Mouse (Mus musculus): Measurements from ENCODE around the gene Zswim1.
A peak's percentile ranks its signal among the peaks of the same experiment; 100 is the strongest.
"Not testable (repeated sequence)": the region's sequence is repeated elsewhere in the genome, so short reads cannot be mapped to it uniquely, and the experiment has no call there.

Zswim1 gene

DNA sequence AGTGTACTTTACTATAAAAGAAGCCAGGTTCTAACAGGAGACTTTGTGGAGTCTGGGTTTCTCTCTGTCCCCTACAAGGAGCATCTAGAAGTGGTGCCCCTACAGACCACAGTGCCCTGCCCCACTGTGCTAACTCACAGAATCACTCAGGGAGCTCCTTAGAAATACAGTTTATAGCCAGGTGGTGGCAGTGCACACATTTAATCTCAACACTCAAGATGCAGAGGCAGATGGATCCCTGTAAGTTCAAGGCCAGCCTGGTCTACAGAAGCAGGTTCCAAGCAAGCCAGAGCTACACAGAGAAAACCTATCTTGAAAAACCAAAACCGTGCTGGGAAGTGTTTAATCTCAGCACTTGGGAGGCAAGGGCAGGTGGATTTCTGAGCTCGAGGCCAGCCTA lies 28.7 kb upstream of the Zswim1 start:
- DNase-seq = no peak

GRCm38 (mm10) chr2:164794293-164794692 lies 28.2 kb upstream of the Zswim1 start:
- peak; percentile 85 to 89 for DNase-seq

GRCm38 (mm10) chr2:164795868-164796267 lies 26.6 kb upstream of the Zswim1 start:
- DNase-seq = no peak

DNA sequence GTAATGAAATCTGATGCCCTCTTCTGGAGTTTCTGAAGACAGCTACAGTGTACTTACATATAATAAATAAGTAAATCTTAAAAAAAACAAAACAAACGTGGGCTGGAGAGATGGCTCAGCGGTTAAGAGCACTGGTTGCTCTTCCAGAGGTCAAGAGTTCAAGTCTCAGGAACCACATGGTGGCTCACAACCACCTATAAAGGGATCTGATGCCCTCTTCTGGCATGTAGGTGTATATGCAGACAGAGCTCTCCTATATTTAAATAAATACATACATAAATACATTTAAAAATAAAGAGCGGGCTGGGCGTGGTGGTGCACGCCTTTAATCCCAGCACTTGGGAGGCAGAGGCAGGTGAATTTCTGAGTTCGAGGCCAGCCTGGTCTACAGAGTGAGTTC lies 23.9 kb upstream of the Zswim1 start:
- not testable (repeated sequence) for DNase-seq

- no peak for DNase-seq
Measured at GRCm38 (mm10) chr2:164800252-164801004, 22.1 kb upstream of the Zswim1 start.

DNA sequence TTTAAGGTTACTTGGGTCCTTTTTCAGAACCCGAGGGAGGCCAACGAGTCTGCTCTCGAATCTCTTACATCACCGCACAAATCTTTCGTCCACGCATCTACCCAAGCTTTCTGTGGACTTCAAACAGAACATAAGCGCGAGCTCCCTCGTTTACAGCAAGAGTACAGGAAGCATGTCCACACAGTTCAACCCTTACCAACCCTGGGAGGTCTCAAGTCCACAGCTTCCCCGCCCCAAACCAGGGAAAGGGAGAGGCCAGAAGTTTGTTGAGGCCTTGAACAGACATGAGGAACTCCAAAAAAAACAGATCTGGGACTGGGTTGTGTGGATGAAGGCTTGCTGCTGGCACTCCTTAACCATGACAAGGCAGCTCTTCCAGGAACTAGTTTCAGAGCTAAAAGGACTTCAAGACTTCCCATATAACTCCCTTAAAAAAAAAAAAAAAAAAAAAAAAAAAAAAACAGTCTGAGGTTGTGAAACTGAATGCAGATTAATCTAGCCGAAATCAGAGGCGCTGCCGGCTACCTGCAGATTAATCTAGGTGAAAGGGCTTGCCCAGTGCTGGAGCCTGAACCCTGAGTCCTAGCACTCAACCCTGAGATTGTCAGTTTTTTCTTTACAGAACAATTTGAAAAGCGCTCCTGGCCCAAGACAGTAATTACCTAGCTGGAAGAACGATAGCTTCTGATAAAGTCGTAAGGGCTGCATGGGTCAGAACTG lies 19.1 kb upstream of the Zswim1 start:
- DNase-seq = no peak

DNA sequence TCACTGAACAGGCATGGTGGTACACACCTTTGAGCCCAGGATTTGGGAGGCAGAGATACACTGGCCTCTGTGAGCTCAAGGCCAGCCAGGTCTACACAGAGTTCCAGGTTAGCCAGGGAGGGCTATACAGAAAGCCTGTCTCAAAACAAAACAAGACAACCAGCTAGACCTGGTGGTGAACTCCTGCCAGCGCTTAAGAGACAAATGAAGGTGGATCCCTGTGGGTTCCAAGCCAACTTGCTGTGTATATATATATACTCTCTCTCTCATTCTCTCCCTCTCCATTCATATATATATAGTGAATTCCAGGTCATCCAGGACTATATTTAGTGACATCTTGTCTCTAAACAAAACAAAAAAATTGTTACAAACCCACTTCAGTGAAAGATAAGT lies 18.6 kb upstream of the Zswim1 start:
- no peak for DNase-seq

DNA sequence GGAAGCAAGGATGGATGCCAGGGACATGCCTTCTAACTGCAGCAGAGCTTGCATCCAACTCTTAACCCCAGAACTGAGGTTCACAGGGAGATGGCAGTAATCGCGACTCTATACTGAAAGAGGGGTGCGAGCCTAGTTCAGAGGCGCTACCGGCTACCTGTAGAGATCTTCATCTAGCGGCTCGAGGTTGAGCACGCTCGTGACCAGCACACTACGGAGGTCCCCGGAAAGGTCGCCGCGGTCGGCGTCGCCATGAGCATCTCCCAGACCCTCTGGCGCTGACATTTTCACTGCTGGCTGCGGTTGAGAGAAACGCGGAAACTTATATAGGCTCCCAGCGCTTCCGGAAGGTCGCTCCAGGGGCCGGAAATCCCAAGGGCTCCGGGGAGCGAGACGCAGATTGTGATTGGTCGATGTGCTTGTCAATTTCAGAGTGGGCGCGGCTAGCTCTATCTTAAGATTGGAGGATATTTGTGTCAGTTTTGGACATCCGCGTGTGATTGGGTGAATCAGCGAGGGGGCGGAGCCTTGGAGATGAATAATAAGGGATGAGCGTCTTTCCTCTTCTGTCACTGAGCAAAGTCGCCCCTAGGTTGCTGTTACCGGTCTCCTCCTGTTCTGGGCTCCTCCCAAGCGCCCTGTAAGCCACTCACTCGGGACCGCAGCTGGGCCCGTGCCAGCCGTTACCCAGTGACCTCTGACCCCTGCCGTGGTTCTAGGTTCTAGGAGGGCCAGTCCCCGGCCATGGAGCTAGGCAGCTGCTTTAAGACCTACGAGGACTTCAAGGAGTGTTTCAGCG lies 17.8 kb upstream of the Zswim1 start, which contains the start of the genes Acot8 and Zswim3:
Acot8 (minus strand) TSS at position 350 of the 799 bp plus-strand sequence.
Zswim3 (plus strand) TSS at position 566 of the 799 bp plus-strand sequence.
- peak; percentile 99 for DNase-seq

- no peak for DNase-seq
Measured at GRCm38 (mm10) chr2:164805332-164805718, 17.2 kb upstream of the Zswim1 start.

- DNase-seq = no peak
Measured at GRCm38 (mm10) chr2:164806614-164807013, 15.9 kb upstream of the Zswim1 start.

DNA sequence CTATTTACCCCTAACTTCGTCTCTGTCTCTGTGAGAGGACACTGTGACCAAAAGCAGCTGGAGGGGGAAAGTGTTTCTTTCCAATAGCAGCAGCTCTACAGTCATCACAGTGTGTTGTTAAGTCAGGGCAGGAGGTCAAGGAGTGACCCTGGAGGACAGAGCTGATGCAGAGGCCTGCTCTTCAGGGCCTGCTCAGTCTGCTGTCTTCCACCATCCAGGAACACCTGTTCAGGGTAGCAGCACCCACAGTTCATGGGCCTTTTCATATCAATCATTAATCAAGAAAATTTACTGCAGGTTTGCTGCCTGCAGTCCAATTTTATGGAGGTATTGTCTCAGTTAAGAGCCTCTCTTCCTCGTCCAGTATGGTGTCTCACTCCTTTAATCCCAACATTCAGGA lies 8.9 kb upstream of the Zswim1 start:
- no peak for DNase-seq

- DNase-seq = no peak
Measured at GRCm38 (mm10) chr2:164815348-164815747, 7.1 kb upstream of the Zswim1 start.

GRCm38 (mm10) chr2:164815821-164816220 lies 6.7 kb upstream of the Zswim1 start:
- no peak for DNase-seq

DNA sequence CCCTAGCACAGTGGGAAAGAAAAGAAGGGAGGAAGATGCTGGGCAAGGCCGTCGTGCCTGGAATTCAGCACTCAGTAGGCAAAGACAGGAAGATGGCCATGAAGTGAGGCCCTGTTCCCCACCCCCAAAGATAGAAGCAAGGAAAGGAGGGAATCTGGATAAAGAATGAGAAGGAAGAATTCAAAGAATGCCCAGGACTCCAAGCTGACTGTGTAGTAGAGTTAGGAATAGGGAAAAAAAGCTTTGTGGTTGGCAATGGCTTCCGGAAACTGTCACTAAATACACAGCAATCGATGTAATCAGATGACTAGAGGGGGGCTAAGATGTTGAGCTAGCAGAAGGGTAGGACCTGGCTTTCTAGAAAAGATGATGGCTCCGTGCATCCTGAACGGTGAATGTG lies 5.3 kb upstream of the Zswim1 start:
- DNase-seq = no peak

- DNase-seq = no peak
Measured at GRCm38 (mm10) chr2:164817703-164818102, 4.8 kb upstream of the Zswim1 start.

GRCm38 (mm10) chr2:164821060-164821459 lies 1.4 kb upstream of the Zswim1 start:
- DNase-seq = no peak

DNA sequence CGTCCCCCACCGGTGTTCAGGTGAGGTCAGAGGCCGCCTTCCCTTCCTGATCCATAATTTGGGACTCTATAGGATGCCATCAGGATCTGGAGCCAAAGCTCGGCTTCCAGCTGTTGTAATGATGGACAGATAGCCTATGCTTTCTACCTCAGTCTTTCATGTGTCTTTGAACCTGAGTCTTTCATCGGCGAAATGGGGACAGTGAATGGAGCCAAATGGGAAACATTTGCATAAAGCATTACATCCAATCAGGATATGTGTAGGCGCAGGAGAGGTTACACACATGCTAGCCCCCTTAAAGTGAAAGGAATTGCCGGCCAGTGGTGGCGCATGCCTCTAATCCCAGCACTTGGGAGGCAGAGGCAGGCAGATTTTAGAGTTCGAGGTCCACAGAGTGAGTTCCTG lies 697 bp downstream of the Zswim1 start:
- no peak for DNase-seq

GRCm38 (mm10) chr2:164823969-164824368 lies 1.5 kb downstream of the Zswim1 start:
- DNase-seq = no peak

GRCm38 (mm10) chr2:164825521-164825920 lies 3.0 kb downstream of the Zswim1 start:
- DNase-seq = no peak

GRCm38 (mm10) chr2:164827146-164827850 lies 4.8 kb downstream of the Zswim1 start:
- no peak for DNase-seq

- no peak for DNase-seq
Measured at GRCm38 (mm10) chr2:164828437-164828836, 6.0 kb downstream of the Zswim1 start, which contains the start of gene Spata25. Gene Spata25, minus strand, starts transcription at chr2:164828537.

DNA sequence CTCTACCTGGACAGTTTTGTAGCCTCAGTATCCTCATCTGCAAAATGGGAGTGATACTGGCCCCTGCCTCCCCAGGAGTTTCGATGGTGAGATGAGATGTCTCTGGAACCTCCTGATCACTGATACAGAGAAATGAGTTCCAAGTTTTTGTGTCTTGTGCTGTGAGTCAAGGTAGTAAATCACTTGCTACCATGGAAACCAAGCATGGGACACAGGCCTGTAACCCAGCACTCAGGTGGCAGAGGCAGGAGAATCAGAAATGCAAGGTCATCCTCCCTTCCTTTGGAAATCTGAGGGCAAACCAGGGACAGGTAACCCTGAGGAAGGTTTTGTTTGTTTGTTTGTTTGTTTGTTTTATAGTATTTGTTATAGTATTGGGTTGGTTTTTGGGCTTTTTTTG lies 6.6 kb downstream of the Zswim1 start:
- no peak for DNase-seq

DNA sequence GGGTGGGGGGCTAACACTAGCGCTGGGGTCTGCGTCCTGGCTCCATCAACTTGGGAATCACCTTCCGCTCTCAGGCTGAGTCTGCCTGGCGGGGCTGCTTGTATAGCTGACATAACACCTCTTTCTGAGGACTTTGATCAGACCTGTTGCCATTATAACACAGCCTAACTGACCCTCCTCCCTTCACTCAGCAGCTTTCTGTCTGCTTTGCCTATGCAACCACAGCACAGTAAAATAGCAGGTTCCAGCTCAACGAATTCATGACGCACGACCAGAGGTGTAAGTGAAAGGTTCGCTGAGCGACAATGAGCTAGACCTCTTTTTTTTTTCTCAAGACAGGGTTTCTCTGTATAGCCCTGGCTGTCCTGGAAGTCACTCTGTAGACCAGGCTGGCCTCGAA lies 8.5 kb downstream of the Zswim1 start:
- DNase-seq = peak; percentile 16 to 41

All from kidney, adult 8-10 months (tissue).